Mouse (Mus musculus) brain, embryonic 14.5 days (tissue): Measurements from ENCODE around the gene Efnb3. TPM values are rescaled to one million over a fixed set of nuclear protein-coding genes. Genes with fewer than 3 reads are reported as not detected.

Experiments used
- DNase-seq: peaks from one replicate; pipeline ENCODE4 v3.0.0-alpha.2; 2011; ENCODE audit warnings: low read depth
- CTCF ChIP-seq: fragments of 200-500 bp; IDR thresholded peaks from 2 replicates; pipeline ENCODE4 v1.5.1; 2012; ENCODE audit warnings: inconsistent platforms, mild to moderate bottlenecking, moderate library complexity, borderline replicate concordance; ENCODE audit not compliant: insufficient read depth, insufficient read length; ENCODE audit errors: extremely low read depth
- POLR2A ChIP-seq: fragments of 200-500 bp; IDR thresholded peaks from 2 replicates; pipeline ENCODE4 v1.6.1; 2012; ENCODE audit warnings: mild to moderate bottlenecking, inconsistent platforms, borderline replicate concordance; ENCODE audit not compliant: poor library complexity, insufficient read depth, insufficient read length, severe bottlenecking; ENCODE audit errors: extremely low read depth
- polyA plus RNA-seq: library from polyadenylated mRNA; depleted of rRNA; stranded (reverse); fragments of >200 nt; gene quantifications from 2 replicates; pipeline ENCODE4 v1.2.3, GENCODE M21; 2012; rRNA removed

Gene Efnb3
- polyA plus RNA-seq, result 187 and 206 TPM in 2 replicates

- TF ChIP-seq POLR2A (peak; percentile 81; the same call in 1 of the 2 replicates), CTCF (no peak)
- peak; percentile 90 for DNase-seq
These were observed at the start of gene Efnb3 for GRCm38 (mm10) chr11:69559851-69560765. Gene Efnb3 (minus strand): TSS chr11:69560205.

DNA sequence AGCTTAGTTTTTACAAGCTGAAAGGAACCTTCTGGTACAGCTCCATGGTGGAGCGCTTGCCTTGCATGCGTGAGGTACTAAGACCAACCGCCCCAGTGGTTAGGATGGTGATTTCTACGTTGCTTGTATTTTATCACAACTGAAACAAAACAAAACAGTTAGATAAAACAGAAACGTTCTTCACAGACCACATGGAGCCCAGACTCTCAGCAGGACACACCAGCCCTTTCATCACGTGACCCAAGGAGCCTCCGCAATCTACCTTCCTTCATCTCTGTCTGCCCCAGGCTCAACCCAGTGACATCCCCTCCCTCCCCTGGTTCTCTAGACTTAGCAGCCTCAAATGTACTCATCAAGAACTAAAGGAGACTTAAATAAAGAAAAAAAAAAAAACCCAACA lies 49.4 kb upstream of the Efnb3 start:
- DNase-seq, result no peak
- TF ChIP-seq POLR2A (no peak), CTCF (no peak)

DNA sequence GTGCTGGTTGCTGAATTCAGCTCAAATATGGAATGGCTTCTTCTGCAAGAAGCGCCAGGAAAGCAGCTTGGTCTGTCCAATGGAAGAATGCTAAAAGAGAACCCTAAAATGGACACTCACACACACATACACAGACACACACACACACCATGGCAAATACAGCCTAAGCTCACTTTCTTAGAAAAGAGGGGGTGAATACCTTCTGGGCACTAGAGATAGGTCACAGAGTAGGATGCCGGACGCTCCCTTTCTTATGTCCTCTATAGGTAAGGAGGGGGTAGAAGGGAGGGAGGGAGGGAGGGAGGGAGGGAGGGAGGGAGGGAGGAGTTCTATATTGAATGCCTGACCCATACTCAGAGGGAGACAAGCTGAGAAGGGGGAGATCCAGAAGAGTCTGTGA lies 48.5 kb upstream of the Efnb3 start:
- TF ChIP-seq CTCF (no peak), POLR2A (no peak)
- no peak for DNase-seq

GRCm38 (mm10) chr11:69606832-69607231 lies 46.8 kb upstream of the Efnb3 start:
- no peak for DNase-seq
- TF ChIP-seq POLR2A (no peak), CTCF (no peak)

- no peak for TF ChIP-seq POLR2A
- no peak for TF ChIP-seq CTCF
- DNase-seq, result no peak
These were observed 46.4 kb upstream of the Efnb3 start for GRCm38 (mm10) chr11:69606491-69606795.

DNA sequence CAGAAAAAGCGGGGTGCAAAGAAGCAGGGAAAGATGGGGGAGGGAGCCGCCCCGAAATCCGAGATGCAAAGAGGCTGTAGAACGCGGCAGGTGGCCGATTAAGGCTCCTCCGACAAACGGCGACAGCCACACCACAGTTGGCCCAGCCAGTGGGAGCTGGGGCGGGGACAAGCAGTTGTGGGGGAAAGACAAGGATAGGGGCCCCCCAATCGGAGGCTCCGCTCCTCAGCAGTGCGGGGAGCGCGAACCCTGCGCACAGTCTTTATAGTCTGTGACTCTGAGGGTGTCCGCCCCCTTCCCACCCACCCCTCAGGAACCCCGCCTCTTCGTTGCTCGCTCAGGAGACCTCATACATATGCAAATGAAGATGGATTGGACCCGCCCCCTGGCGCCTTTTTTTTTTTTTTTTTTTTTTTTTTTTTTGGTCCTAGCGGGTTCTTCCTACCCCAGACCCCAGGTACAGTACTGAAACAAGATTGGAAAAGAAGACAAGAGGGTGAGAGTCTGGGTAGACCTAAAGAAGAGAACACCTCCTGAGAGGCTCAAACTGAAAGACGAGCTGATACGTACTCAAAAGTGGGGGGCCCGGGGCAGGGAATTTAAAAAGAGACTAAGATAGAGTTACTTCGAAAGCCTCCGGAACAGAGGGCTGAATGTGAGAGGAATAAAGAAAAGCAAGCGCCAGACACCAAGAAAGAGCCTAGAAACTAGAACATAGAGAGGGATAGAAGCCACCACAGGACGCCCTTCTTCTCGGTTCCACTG lies 45.9 kb upstream of the Efnb3 start, which contains the start of gene Atp1b2:
Gene Atp1b2 (minus strand): TSS at position 217 of the 765 bp plus-strand sequence.
- no peak for TF ChIP-seq CTCF
- peak; percentile 99; the same call in 1 of the 2 replicates for TF ChIP-seq POLR2A

DNA sequence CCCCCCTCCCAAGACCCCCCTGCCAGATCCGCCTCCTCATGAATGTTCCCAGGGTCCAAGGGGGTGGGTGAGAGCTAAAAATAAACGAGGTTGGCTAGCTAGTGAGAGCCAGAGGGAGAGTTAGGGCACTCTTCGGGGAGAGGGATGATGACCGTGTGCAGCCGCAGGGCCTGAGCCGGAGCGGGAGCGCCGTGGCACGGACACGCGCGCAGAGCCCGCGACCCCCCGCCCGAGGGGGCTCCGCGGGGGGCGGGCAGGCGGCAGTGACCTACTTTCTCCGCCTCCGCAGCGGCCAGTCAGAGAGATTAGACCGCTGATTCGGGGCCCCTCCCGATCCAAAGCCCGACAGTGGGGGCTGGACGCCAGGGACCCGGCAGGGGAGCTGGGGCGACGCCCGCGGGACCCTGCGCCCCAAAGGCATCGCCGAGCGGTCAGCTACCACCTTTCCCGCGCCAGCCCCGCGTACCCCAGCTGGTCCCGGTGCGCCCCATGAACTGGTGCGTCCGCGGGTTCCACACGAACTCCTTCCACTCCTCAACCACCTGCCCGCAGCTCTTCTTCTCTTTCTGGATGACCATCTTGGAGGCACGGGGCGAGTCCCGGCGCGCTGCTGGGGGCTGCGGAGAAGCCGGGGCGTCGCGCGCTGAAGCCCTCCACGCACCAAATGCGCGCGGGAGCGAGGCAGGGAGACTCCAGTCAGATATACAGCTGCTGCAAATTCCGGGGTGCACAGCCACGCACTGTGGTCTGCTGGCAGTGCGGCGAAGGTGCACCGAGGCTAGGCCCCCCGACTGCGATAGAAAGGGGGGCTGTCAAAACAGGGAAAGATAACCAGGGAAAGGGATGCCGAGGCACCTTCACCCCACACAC lies 45.0 kb upstream of the Efnb3 start:
- DNase-seq, result peak; percentile 61
- TF ChIP-seq CTCF (no peak), POLR2A (no peak)

More for the DNA sequence above, 45.9 kb upstream of the Efnb3 start, which contains the start of gene Atp1b2:
- DNase-seq, result peak; percentile 97

- DNase-seq, result no peak
- TF ChIP-seq CTCF (no peak), POLR2A (no peak)
These were observed 44.3 kb upstream of the Efnb3 start for GRCm38 (mm10) chr11:69604347-69604746.

DNA sequence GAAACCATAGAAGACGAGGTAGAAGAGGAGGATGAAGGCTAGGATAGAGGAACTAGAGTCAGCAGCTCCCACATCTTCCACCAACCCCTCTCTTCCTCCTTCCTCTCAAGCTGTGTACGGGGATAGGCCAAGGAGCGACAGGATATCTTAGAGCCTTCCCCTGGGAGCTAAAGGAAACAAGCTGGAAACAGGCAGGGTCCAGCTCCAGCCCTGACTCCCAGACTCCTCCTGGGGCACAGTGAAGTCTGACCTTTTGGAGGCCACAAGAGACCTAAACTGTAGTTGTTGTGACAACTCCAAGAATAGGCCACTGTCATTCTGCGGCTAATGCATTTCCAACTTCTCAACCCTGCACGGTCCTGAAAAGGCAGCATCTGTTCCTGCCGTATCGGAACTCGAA lies 43.5 kb upstream of the Efnb3 start:
- no peak for DNase-seq
- TF ChIP-seq CTCF, result no peak
- TF ChIP-seq POLR2A, result no peak

- DNase-seq, result no peak
- TF ChIP-seq POLR2A (no peak), CTCF (no peak)
These were observed 41.8 kb upstream of the Efnb3 start for GRCm38 (mm10) chr11:69601768-69602167.

- TF ChIP-seq CTCF (no peak), POLR2A (no peak)
- DNase-seq, result peak; percentile 85
These were observed 40.1 kb upstream of the Efnb3 start for GRCm38 (mm10) chr11:69600098-69600497.

GRCm38 (mm10) chr11:69599436-69599835 lies 39.4 kb upstream of the Efnb3 start:
- DNase-seq, result no peak
- no peak for TF ChIP-seq CTCF
